Mouse (Mus musculus) cerebellum, adult (tissue): Measurements from ENCODE around the gene Tbc1d8.

Experiments used
- ATAC-seq: cut with Nextera tagmentation; 2 replicates; pipeline ENCODE4 v1.9.2; 2017; ENCODE audit warnings: mild to moderate bottlenecking, moderate library complexity, mixed read lengths; ENCODE audit not compliant: insufficient number of reproducible peaks, low FRiP score, low TSS enrichment

Tbc1d8 gene

GRCm38 (mm10) chr1:39449251-39449790 is 29.2 kb downstream of the Tbc1d8 start:
- no peak for ATAC-seq

GRCm38 (mm10) chr1:39448819-39449218 is 29.7 kb downstream of the Tbc1d8 start:
- ATAC-seq = no peak

- no peak for ATAC-seq
Measured at GRCm38 (mm10) chr1:39448238-39448637, 30.3 kb downstream of the Tbc1d8 start.

- peak; percentile 42; the same call in 1 of the 2 replicates for ATAC-seq
Measured at GRCm38 (mm10) chr1:39446178-39446577, 32.4 kb downstream of the Tbc1d8 start.

- no peak for ATAC-seq
Measured at GRCm38 (mm10) chr1:39445303-39446050, 33.1 kb downstream of the Tbc1d8 start.

- ATAC-seq = no peak
Measured at GRCm38 (mm10) chr1:39443764-39444163, 34.8 kb downstream of the Tbc1d8 start.

- ATAC-seq = peak; percentile 26; the same call in 1 of the 2 replicates
Measured at GRCm38 (mm10) chr1:39441686-39442085, 36.9 kb downstream of the Tbc1d8 start.

GRCm38 (mm10) chr1:39439661-39440548 is 38.6 kb downstream of the Tbc1d8 start:
- ATAC-seq = no peak

- ATAC-seq = no peak
Measured at GRCm38 (mm10) chr1:39438629-39439028, 39.9 kb downstream of the Tbc1d8 start.

GRCm38 (mm10) chr1:39434264-39434663 is 44.3 kb downstream of the Tbc1d8 start:
- ATAC-seq = no peak

GRCm38 (mm10) chr1:39430020-39430419 is 48.5 kb downstream of the Tbc1d8 start:
- no peak for ATAC-seq

GRCm38 (mm10) chr1:39429015-39429414 is 49.5 kb downstream of the Tbc1d8 start:
- no peak for ATAC-seq

- no peak for ATAC-seq
Measured at GRCm38 (mm10) chr1:39428280-39428679, 50.3 kb downstream of the Tbc1d8 start.

GRCm38 (mm10) chr1:39425497-39425896 is 53.1 kb downstream of the Tbc1d8 start:
- ATAC-seq = no peak

- no peak for ATAC-seq
Measured at GRCm38 (mm10) chr1:39420987-39421386, 57.6 kb downstream of the Tbc1d8 start.

GRCm38 (mm10) chr1:39418852-39419251 is 59.7 kb downstream of the Tbc1d8 start:
- ATAC-seq = no peak

GRCm38 (mm10) chr1:39417817-39418216 is 60.7 kb downstream of the Tbc1d8 start:
- ATAC-seq = no peak

GRCm38 (mm10) chr1:39410085-39410821 is 68.3 kb downstream of the Tbc1d8 start:
- no peak for ATAC-seq

- no peak for ATAC-seq
Measured at GRCm38 (mm10) chr1:39408668-39409067, 69.9 kb downstream of the Tbc1d8 start.

- no peak for ATAC-seq
Measured at GRCm38 (mm10) chr1:39408123-39408522, 70.4 kb downstream of the Tbc1d8 start.
